Mouse (Mus musculus) hindbrain, embryonic 11.5 days (tissue): ENCODE results near the gene Serpina10. TPM values are rescaled to one million over a fixed set of nuclear protein-coding genes. Genes with fewer than 3 reads are reported as not detected.
"Not testable (repeated sequence)": the region's sequence is repeated elsewhere in the genome, so short reads cannot be mapped to it uniquely, and the experiment has no call there.

Source experiments
- ATAC-seq: fragments of 200-750 bp; cut with Nextera tagmentation; 2 replicates; pipeline ENCODE4 v1.8.0; 2017; ENCODE audit warnings: mild to moderate bottlenecking, moderate TSS enrichment, moderate library complexity; ENCODE audit not compliant: low FRiP score
- DNase-seq: peaks from one replicate; pipeline ENCODE4 v3.0.0-alpha.2; 2015; ENCODE audit warnings: low spot score
- H3K27ac ChIP-seq: fragments of 300-500 bp; sonication (generic); 2 replicates; pipeline ENCODE4 v1.5.1; 2014; ENCODE audit warnings: mild to moderate bottlenecking, low read depth, low read length
- H3K27me3 ChIP-seq: fragments of 300-500 bp; sonication (generic); 2 replicates; pipeline ENCODE4 v1.6.1; 2014; ENCODE audit warnings: mild to moderate bottlenecking, low read length, moderate library complexity, mixed read lengths; ENCODE audit not compliant: control insufficient read depth, insufficient read depth
- H3K36me3 ChIP-seq: fragments of 300-500 bp; sonication (generic); 2 replicates; pipeline ENCODE4 v1.6.1; 2014; ENCODE audit warnings: mild to moderate bottlenecking, low read length, moderate library complexity, mixed read lengths; ENCODE audit not compliant: control insufficient read depth, insufficient read depth
- H3K4me1 ChIP-seq: fragments of 300-500 bp; sonication (generic); replicated peaks from 2 replicates; pipeline ENCODE4 v1.6.1; 2014; ENCODE audit warnings: low read length, mixed read lengths; ENCODE audit not compliant: control insufficient read depth, insufficient read depth
- H3K4me2 ChIP-seq: fragments of 300-500 bp; sonication (generic); replicated peaks from 2 replicates; pipeline ENCODE4 v1.6.1; 2014; ENCODE audit warnings: mild to moderate bottlenecking, low read depth, low read length
- H3K4me3 ChIP-seq: fragments of 300-500 bp; sonication (generic); 2 replicates; pipeline ENCODE4 v1.5.1; 2014; ENCODE audit warnings: low read depth, low read length
- H3K9ac ChIP-seq: fragments of 300-500 bp; sonication (generic); 2 replicates; pipeline ENCODE4 v1.6.1; 2014; ENCODE audit warnings: low read depth, low read length
- H3K9me3 ChIP-seq: fragments of 300-500 bp; sonication (generic); 2 replicates; pipeline ENCODE4 v1.6.1; 2016; ENCODE audit warnings: low read length; ENCODE audit not compliant: control insufficient read depth
- WGBS: fragments of 180-500 bp; shearing (Covaris S2); extraction: QIAGEN DNeasy Blood & Tissue Kit; methylation state at CpG from one replicate; pipeline ENCODE4 v1.1.7; 2014; 5-methylcytosine and 5-hydroxymethylcytosine counted together
- polyA plus RNA-seq: library from polyadenylated mRNA; unstranded; fragments of >200 nt; fragmentation: Nextera tagmentation; extraction: Ambion mirVana; gene quantifications from 2 replicates; pipeline ENCODE4 v1.2.1, GENCODE M21; 2014

Serpina10 gene
- polyA plus RNA-seq, 1 experiment from 2014 or later: 0.15 TPM

DNA sequence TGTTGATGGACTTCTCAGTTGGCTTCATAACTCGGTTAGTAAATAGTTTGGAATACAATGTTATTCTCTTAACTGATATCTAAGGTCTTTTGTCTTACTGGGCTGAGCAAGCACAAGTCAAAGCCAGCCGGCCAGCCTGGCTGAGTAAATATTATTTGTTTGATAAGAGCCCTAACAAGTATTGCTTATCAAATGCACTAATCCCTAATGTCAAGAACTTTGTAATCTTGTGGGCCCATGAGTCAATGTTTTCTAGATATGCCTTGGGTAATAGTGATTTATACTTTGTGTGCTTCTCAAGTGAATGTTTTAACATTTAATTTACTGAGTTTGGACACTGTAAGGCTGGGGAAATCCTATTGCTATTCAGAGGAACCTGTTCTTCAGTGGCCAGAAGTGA lies 32.8 kb downstream of the Serpina10 start:
- Histone ChIP-seq H3K9me3 (no peaks in the 10 kb centered on the region), H3K4me1 (no peaks in the 10 kb centered on the region), H3K9ac (no peak overlapping the region), H3K4me2 (no peak overlapping the region), H3K36me3 (no peaks in the 10 kb centered on the region), H3K4me3 (no peak overlapping the region), H3K27ac (no peak overlapping the region), H3K27me3 (no peaks in the 10 kb centered on the region)
- DNase-seq (no peak), ATAC-seq (no peak)
- WGBS: 61% methylated on average over 2 of the region's 2 CpGs

DNA sequence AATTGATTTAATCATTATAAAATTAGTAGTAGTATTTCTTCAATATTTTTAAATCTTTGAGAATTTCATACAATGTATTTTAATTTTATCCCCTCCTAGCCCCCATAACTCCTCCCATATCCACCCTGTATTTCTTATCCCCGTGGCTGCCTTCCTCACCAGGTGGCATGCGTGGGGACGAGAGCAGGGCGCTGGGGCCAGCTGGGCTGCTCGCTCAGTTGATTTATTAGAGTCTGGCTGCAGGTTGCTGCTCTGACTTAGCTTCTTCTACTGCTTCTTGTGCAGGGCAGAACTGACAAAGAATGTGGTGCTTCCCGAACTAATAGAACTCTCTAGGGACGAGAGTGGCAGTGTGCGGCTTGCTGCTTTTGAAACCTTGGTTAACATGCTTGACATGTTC lies 47.5 kb downstream of the Serpina10 start:
- no peak overlapping the region for H3K27ac ChIP-seq
- no peaks in the 10 kb centered on the region for H3K36me3 ChIP-seq
- WGBS: 79% methylated on average over 8 of the region's 8 CpGs
- no peak overlapping the region for H3K9ac ChIP-seq
- ATAC-seq (no peak), DNase-seq (no peak)
- no peaks in the 10 kb centered on the region for H3K27me3 ChIP-seq
- no peak overlapping the region for H3K4me3 ChIP-seq
- H3K4me1 ChIP-seq: no peaks in the 10 kb centered on the region
- H3K4me2 ChIP-seq: no peak overlapping the region
- H3K9me3 ChIP-seq: no peaks in the 10 kb centered on the region

DNA sequence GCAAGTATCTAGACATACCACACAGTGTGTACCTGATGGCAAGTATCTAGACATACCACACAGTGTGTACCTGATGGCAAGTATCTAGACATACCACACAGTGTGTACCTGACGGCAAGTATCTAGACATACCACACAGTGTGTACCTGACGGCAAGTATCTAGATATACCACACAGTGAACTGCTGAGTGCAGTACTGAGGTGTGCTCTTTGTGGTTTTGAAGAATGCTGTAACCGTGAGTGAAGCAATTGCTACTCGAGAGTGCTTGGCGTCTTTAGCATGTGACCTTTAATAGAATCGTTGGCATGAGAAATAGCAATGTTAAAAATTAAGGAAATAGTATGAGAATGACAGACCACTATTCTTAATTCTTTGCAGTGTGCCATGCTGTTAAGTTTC lies 53.1 kb downstream of the Serpina10 start:
- not testable (repeated sequence) for H3K36me3 ChIP-seq, ATAC-seq
- 93% methylated on average over 6 of the region's 6 CpGs for WGBS

DNA sequence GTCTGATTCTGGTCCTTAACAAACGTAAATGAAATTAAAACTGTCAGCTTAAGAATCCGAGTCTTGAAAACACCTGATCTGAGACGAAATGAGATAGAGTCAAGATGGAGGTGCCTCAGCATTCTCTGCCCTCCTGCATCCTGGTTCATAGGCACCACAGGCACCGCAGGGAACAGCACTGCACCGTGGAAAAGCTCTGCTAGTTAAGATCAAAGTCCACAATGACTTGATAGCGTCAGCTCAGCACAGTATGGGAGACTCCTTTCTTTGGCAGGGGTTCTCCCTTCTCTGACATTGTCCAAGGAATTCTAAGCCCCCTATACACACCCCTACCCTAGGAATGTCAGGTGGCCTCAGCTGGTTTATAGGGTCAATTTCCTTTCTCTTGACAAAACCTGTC lies 61.6 kb downstream of the Serpina10 start:
- ATAC-seq (no peak), DNase-seq (no peak)
- H3K9ac ChIP-seq: no peak overlapping the region
- no peaks in the 10 kb centered on the region for H3K36me3 ChIP-seq
- no peaks in the 10 kb centered on the region for H3K4me1 ChIP-seq
- H3K4me2 ChIP-seq: no peak overlapping the region
- no peak overlapping the region for H3K4me3 ChIP-seq
- WGBS: 69% methylated on average over 6 of the region's 6 CpGs
- H3K9me3 ChIP-seq: no peaks in the 10 kb centered on the region
- no peaks in the 10 kb centered on the region for H3K27me3 ChIP-seq
- no peak overlapping the region for H3K27ac ChIP-seq

More for the DNA sequence above, 53.1 kb downstream of the Serpina10 start:
- H3K4me3 ChIP-seq, H3K9me3 ChIP-seq, DNase-seq, H3K4me1 ChIP-seq, H3K27me3 ChIP-seq, H3K4me2 ChIP-seq, H3K9ac ChIP-seq, H3K27ac ChIP-seq: not testable (repeated sequence)

DNA sequence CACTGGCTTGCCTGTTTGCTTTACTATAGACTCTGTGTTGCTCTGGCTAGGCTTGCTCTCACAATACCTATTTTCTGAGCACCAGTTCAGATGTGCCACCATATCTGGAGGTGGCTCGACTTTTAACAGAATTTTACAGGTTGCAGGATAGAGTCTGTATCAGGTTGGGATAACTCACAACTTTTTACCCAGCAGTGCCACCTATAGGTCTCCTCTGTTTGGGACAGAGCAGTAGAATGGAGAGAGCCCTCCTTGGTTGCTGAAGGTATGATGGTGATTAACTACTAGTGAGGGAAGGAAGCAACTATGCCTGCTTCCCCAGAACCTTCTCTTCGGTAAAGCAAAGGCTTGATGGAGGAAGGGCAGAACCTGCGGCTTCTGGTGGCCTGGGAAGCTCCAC lies 64.1 kb downstream of the Serpina10 start:
- Histone ChIP-seq H3K27me3 (no peaks in the 10 kb centered on the region), H3K4me3 (no peak overlapping the region), H3K4me2 (no peak overlapping the region), H3K9ac (no peak overlapping the region), H3K9me3 (no peaks in the 10 kb centered on the region), H3K27ac (no peak overlapping the region), H3K36me3 (no peaks in the 10 kb centered on the region), H3K4me1 (no peaks in the 10 kb centered on the region)
- no peak for DNase-seq
- 75% methylated on average over 3 of the region's 3 CpGs for WGBS
- ATAC-seq: no peak

DNA sequence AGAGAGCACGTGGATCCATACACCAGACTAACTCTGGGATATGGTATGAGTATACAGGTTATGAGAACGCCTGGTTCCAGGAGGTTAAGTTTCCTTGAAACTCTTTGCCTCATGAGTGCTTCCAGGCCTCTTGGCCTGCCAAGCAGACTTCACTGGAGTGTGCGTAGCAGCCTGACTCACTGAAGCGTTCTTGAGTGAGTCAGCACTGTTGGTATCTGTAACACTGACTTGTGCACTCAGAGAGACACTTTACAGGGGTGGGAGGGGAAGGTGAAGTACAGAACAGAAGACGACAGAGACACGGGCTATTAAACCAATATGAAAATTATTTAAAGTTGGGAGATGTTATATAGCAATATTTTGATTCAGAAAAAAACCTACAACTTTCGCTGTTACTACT lies 66.1 kb downstream of the Serpina10 start:
- WGBS: 86% methylated on average over 7 of the region's 7 CpGs

More for the DNA sequence above, 66.1 kb downstream of the Serpina10 start:
- no peak overlapping the region for H3K4me2 ChIP-seq
- no peak overlapping the region for H3K4me3 ChIP-seq
- H3K9ac ChIP-seq: no peak overlapping the region
- no peaks in the 10 kb centered on the region for H3K27me3 ChIP-seq
- DNase-seq (no peak), ATAC-seq (no peak)
- no peaks in the 10 kb centered on the region for H3K9me3 ChIP-seq
- H3K36me3 ChIP-seq: no peaks in the 10 kb centered on the region
- H3K4me1 ChIP-seq: no peaks in the 10 kb centered on the region
- no peak overlapping the region for H3K27ac ChIP-seq

Other genes with a start within 250 kb of the Serpina10 start
- gene Otub2, start 242.8 kb downstream of the Serpina10 start, polyA plus RNA-seq: 12.1 and 15.2 TPM in 2 replicates
- gene 9330161L09Rik, start 223.6 kb downstream of the Serpina10 start, polyA plus RNA-seq: 0.97 and 1.1 TPM in 2 replicates
- 106 and 109 TPM in 2 replicates for gene Ddx24, start 205.6 kb downstream of the Serpina10 start, polyA plus RNA-seq
- gene Ifi27, start 197.2 kb downstream of the Serpina10 start, polyA plus RNA-seq: 3.1 and 4.3 TPM in 2 replicates
- 0.99 and 1.7 TPM in 2 replicates for gene Ifi27l2a, start 187.8 kb downstream of the Serpina10 start, polyA plus RNA-seq
- gene Ifi27l2b, start 174.2 kb downstream of the Serpina10 start, polyA plus RNA-seq: not detected in 2 replicates
- 2.7 and 3.0 TPM in 2 replicates for gene Ppp4r4, start 99.2 kb downstream of the Serpina10 start, polyA plus RNA-seq
- 0.42 TPM in 1 of 2 replicates, not detected in the other for gene Serpina6, start 25.8 kb upstream of the Serpina10 start, polyA plus RNA-seq
- not detected in 2 replicates for gene Serpina16, start 44.7 kb upstream of the Serpina10 start, polyA plus RNA-seq
- gene Serpina1f, start 64.1 kb upstream of the Serpina10 start, polyA plus RNA-seq: not detected in 2 replicates
- not detected in 2 replicates for gene Serpina1d, start 142.1 kb upstream of the Serpina10 start, polyA plus RNA-seq
- 0.33 TPM in 1 of 2 replicates, not detected in the other for gene Serpina1b, start 198.9 kb upstream of the Serpina10 start, polyA plus RNA-seq
- not detected in 2 replicates for gene Serpina1a, start 232.1 kb upstream of the Serpina10 start, polyA plus RNA-seq